Mouse (Mus musculus) G1E (cell line): ENCODE data around the gene Mindy1. TPM values are rescaled to one million over a fixed set of nuclear protein-coding genes. Genes with fewer than 3 reads are reported as not detected.

Experiments used
- ATAC-seq: 2 replicates; pipeline ENCODE4 v1.8.0; 2016; ENCODE audit warnings: mild to moderate bottlenecking; ENCODE audit not compliant: insufficient number of reproducible peaks, poor library complexity, low FRiP score, severe bottlenecking; ENCODE audit errors: extremely low read depth
- DNase-seq: peaks from one replicate; pipeline ENCODE4 v3.0.0; 2012; ENCODE audit warnings: low spot score
- H3K27me3 ChIP-seq: 2 replicates; pipeline ENCODE4 v1.6.1; 2012; ENCODE audit warnings: mild to moderate bottlenecking, low read length, inconsistent platforms; ENCODE audit not compliant: insufficient read depth
- H3K36me3 ChIP-seq: replicated peaks from 2 replicates; pipeline ENCODE3; 2012; ENCODE audit warnings: mild to moderate bottlenecking, inconsistent platforms
- H3K4me1 ChIP-seq: 2 replicates; pipeline ENCODE4 v1.6.1; 2012; ENCODE audit warnings: low read depth, low read length, inconsistent platforms, mixed read lengths; ENCODE audit not compliant: insufficient read depth
- H3K4me3 ChIP-seq: 2 replicates; pipeline ENCODE4 v1.5.1; 2012; ENCODE audit warnings: low read depth, mild to moderate bottlenecking, inconsistent platforms, low read length, moderate library complexity, mixed read lengths
- H3K9me3 ChIP-seq: replicated peaks from 2 replicates; pipeline ENCODE4 v1.6.1; 2012; ENCODE audit warnings: inconsistent platforms
- CTCF ChIP-seq: IDR thresholded peaks from 2 replicates; pipeline ENCODE4 v1.5.1; 2012; ENCODE audit warnings: low read depth, low read length, inconsistent platforms, mixed read lengths
- GATA1 ChIP-seq: IDR thresholded peaks from 2 replicates; pipeline ENCODE4 v1.6.1; 2012; ENCODE audit warnings: borderline replicate concordance, low read length, inconsistent platforms, mixed read lengths
- GATA2 ChIP-seq: IDR thresholded peaks from 2 replicates; pipeline ENCODE4 v1.6.1; 2012; ENCODE audit warnings: low read depth, low read length, inconsistent platforms, borderline replicate concordance
- POLR2AphosphoS5 ChIP-seq: IDR thresholded peaks from 2 replicates; pipeline ENCODE4 v1.6.1; 2012; ENCODE audit warnings: low read depth, low read length, inconsistent platforms; ENCODE audit not compliant: insufficient replicate concordance
- TAL1 ChIP-seq: conservative IDR thresholded peaks from 2 replicates; pipeline ENCODE4 v1.6.1; 2012; ENCODE audit warnings: low read depth, low read length, inconsistent platforms, mixed read lengths
- polyA plus RNA-seq: library from polyadenylated mRNA; stranded (reverse); fragments of >175 nt; gene quantifications from 2 replicates; pipeline ENCODE4 v1.2.3, GENCODE M21; 2012
- total RNA-seq, 2 experiments: library from RNA; stranded (forward) in 1 of 2; stranded (reverse) in 1 of 2; fragments of 200-1000 nt in 1 of 2; fragments of >200 nt in 1 of 2; fragmentation: Nextera tagmentation in 1 of 2; gene quantifications; 2 replicates each; pipeline ENCODE4 v1.2.3; 2014 to 2017

The Mindy1 gene
- total and polyA plus RNA-seq, 3 experiments = 31.4 to 77.5 (median 49.1) TPM

DNA sequence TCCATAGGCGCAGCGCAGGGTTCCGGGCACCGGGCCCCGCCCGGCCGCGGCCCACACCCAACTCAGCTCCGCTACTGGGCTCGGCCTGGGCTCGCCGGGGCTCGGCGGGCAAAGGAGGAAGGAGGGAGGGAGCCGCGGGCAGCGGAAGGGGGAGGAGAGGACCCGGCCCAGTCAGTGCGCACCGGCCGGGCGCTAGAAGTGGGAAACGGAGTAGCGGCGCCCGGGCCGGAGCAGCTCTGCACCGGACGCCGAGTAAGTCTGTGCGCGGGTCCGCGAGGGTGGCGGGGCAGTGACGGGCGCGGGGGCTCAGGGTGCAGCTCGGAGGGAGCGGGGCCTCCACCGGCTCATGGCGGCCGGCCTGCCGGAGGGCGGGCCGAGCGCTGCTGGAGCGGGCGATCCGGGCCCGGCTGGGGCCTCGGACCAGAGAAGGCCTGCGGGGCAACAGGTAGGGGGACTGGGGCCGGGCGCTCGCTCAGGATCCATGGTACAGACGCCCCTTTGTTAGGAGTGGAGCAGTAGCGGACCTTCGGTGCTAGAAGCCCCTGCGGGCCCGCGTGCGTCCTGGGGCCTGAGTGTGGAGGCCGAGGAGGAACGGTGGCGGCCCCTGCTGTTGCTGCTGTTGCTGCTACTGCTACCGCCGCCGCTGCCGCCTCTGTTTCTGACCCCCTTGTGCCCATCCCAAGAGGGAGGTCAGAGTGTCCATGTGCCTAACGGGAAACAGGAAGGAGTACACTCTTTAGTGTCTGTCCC is 34.1 kb downstream of the Mindy1 start:
- peaks cover 41% of the 10 kb centered on the region for H3K36me3 ChIP-seq
- TF ChIP-seq GATA2 (no peak), CTCF (no peak), POLR2AphosphoS5 (no peak), GATA1 (no peak), TAL1 (no peak)
- H3K9me3 ChIP-seq = no peaks in the 10 kb centered on the region
- ATAC-seq (0 out of 2 replicates have a peak, but pooled peaks have one; percentile 18), DNase-seq (peak; percentile 95)
- H3K4me1 ChIP-seq = peaks cover 75% of the 10 kb centered on the region
- no peaks in the 10 kb centered on the region for H3K27me3 ChIP-seq
- H3K4me3 ChIP-seq = peak overlapping the region; percentile 79

- Histone ChIP-seq H3K36me3 (peaks cover 48% of the 10 kb centered on the region), H3K9me3 (no peaks in the 10 kb centered on the region), H3K4me1 (peaks cover 75% of the 10 kb centered on the region), H3K27me3 (no peaks in the 10 kb centered on the region), H3K4me3 (peak overlapping the region; percentile 79)
- TF ChIP-seq GATA2 (no peak), CTCF (no peak), POLR2AphosphoS5 (no peak), GATA1 (no peak), TAL1 (no peak)
- no peak for ATAC-seq
- DNase-seq = peak; percentile 38
These were observed 34.9 kb downstream of the Mindy1 start for GRCm38 (mm10) chr3:95315844-95316550.

GRCm38 (mm10) chr3:95317414-95318080 is 36.4 kb downstream of the Mindy1 start:
- TF ChIP-seq CTCF (peak; percentile 95), GATA1 (no peak)
- peaks cover 77% of the 10 kb centered on the region for H3K4me1 ChIP-seq
- no peaks in the 10 kb centered on the region for H3K9me3 ChIP-seq
- DNase-seq = peak; percentile 69
- no peak for ATAC-seq
- peaks cover 61% of the 10 kb centered on the region for H3K36me3 ChIP-seq
- H3K4me3 ChIP-seq = peak overlapping the region; percentile 66
- no peaks in the 10 kb centered on the region for H3K27me3 ChIP-seq

- no peaks in the 10 kb centered on the region for H3K27me3 ChIP-seq
- TF ChIP-seq GATA2 = no peak
- no peak for TF ChIP-seq TAL1
- 0 out of 2 replicates have a peak, but pooled peaks have one; percentile 63 for TF ChIP-seq POLR2AphosphoS5
- no peak for TF ChIP-seq CTCF
- TF ChIP-seq GATA1 = no peak
- peak overlapping the region; percentile 68; the same call in 1 of the 2 replicates for H3K4me3 ChIP-seq
- H3K9me3 ChIP-seq = no peaks in the 10 kb centered on the region
- DNase-seq = peak; percentile 46
- ATAC-seq = peak; percentile 26; the same call in 1 of the 2 replicates
- peaks cover 69% of the 10 kb centered on the region for H3K36me3 ChIP-seq
- peaks cover 78% of the 10 kb centered on the region for H3K4me1 ChIP-seq
These were observed 37.4 kb downstream of the Mindy1 start for GRCm38 (mm10) chr3:95318548-95318947.

DNA sequence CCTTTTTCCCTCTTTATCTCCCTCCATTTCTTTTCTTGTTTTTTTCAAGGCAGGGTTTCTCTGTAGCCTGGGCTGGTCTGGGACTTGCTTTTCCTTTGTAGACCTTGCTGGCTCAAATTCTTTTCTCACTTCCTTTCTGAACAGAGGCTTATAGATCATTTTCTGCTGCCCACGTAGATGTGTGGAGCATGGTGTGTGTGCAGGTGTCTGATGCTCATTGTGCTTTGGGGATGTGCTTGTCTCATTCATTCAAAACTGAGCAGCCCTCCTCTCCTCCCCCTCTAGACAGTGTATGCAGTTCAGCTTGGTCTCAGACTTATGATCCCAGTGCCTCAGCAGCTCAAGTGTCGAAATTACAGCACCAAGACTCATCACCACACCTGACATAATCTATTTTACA is 38.0 kb downstream of the Mindy1 start:
- ATAC-seq (no peak), DNase-seq (no peak)
- Histone ChIP-seq H3K36me3 (peaks cover 75% of the 10 kb centered on the region), H3K4me1 (peaks cover 79% of the 10 kb centered on the region), H3K9me3 (no peaks in the 10 kb centered on the region), H3K4me3 (peak overlapping the region; percentile 68; the same call in 1 of the 2 replicates), H3K27me3 (no peaks in the 10 kb centered on the region)
- TF ChIP-seq CTCF (no peak), GATA2 (no peak), GATA1 (no peak), TAL1 (no peak), POLR2AphosphoS5 (no peak)

GRCm38 (mm10) chr3:95319701-95320625 is 38.8 kb downstream of the Mindy1 start:
- DNase-seq (no peak), ATAC-seq (no peak)
- H3K27me3 ChIP-seq = no peaks in the 10 kb centered on the region
- TF ChIP-seq GATA2 (no peak), CTCF (no peak), POLR2AphosphoS5 (0 out of 2 replicates have a peak, but pooled peaks have one; percentile 74), GATA1 (no peak), TAL1 (no peak)
- peaks cover 83% of the 10 kb centered on the region for H3K36me3 ChIP-seq
- no peaks in the 10 kb centered on the region for H3K9me3 ChIP-seq
- H3K4me3 ChIP-seq = no peak overlapping the region; the same call in 1 of the 2 replicates
- peaks cover 80% of the 10 kb centered on the region for H3K4me1 ChIP-seq
